Mouse (Mus musculus) stomach, embryonic 14.5 days (tissue): ENCODE data around the gene Ndufb5. TPM values are rescaled to one million over a fixed set of nuclear protein-coding genes. Genes with fewer than 3 reads are reported as not detected.

Source experiments
- polyA plus RNA-seq: library from polyadenylated mRNA; unstranded; fragments of >200 nt; fragmentation: Nextera tagmentation; extraction: Ambion mirVana; gene quantifications from 2 replicates; pipeline ENCODE4 v1.2.1, GENCODE M21; 2014

Gene Ndufb5
- polyA plus RNA-seq, 1 experiment from 2014 or later = 331 TPM

Other genes with a start within 250 kb of the Ndufb5 start
- 0.20 TPM in 1 of 2 replicates, not detected in the other for gene Kcnmb3, start 244.8 kb upstream of the Ndufb5 start, polyA plus RNA-seq
- gene Zfp639, start 226.7 kb upstream of the Ndufb5 start, polyA plus RNA-seq = 39.8 and 46.5 TPM in 2 replicates
- 30.3 and 37.9 TPM in 2 replicates for gene Mfn1, start 207.5 kb upstream of the Ndufb5 start, polyA plus RNA-seq
- gene Gnb4, start 120.4 kb upstream of the Ndufb5 start, polyA plus RNA-seq = 74.8 and 80.4 TPM in 2 replicates
- 151 and 154 TPM in 2 replicates for gene Actl6a, start 30.7 kb upstream of the Ndufb5 start, polyA plus RNA-seq
- 31.0 and 33.7 TPM in 2 replicates for gene Mrpl47, start 615 bp downstream of the Ndufb5 start, polyA plus RNA-seq
- 5.1 TPM in 2 replicates for gene Usp13, start 80.6 kb downstream of the Ndufb5 start, polyA plus RNA-seq